Mouse (Mus musculus) MEL (cell line): ENCODE data around the gene Rnase2b. TPM values are rescaled to one million over a fixed set of nuclear protein-coding genes. Genes with fewer than 3 reads are reported as not detected.
A peak's percentile ranks its signal among the peaks of the same experiment; 100 is the strongest.

Experiments
- DNase-seq: peaks from one replicate; pipeline ENCODE4 v3.0.0; 2011; ENCODE audit warnings: low read depth, low spot score
- H3K27ac ChIP-seq: 2 replicates; pipeline ENCODE4 v1.5.1; 2012; ENCODE audit warnings: low read depth, mild to moderate bottlenecking, control low read depth, low read length, moderate library complexity; ENCODE audit not compliant: control insufficient read depth
- H3K27me3 ChIP-seq, 2 experiments: fragments of 150-350 bp in 1 of 2; sonication (generic) in 1 of 2; 2 replicates each; pipeline ENCODE4 v1.6.1; 2012; ENCODE audit warnings: low read length in 2 of 2, mild to moderate bottlenecking in 2 of 2, improper control_type of control experiment in 1 of 2, moderate library complexity in 1 of 2; ENCODE audit not compliant: insufficient read depth in 2 of 2, control insufficient read depth in 1 of 2
- H3K36me3 ChIP-seq, 2 experiments: 2 replicates each; pipeline ENCODE4 v1.6.1; 2012 to 2014; ENCODE audit warnings: low read length in 2 of 2, improper control_type of control experiment in 1 of 2, inconsistent platforms in 1 of 2, mild to moderate bottlenecking in 1 of 2; ENCODE audit not compliant: insufficient read depth in 2 of 2, control insufficient read depth in 1 of 2
- H3K4me1 ChIP-seq, 2 experiments: fragments of 150-350 bp in 1 of 2; sonication (generic) in 1 of 2; 2 replicates each; pipeline ENCODE4 v1.6.1; 2012; ENCODE audit warnings: low read length in 2 of 2, improper control_type of control experiment in 1 of 2, mild to moderate bottlenecking in 1 of 2; ENCODE audit not compliant: insufficient read depth in 2 of 2, control insufficient read depth in 1 of 2
- H3K4me3 ChIP-seq, 2 experiments: fragments of 150-350 bp in 1 of 2; sonication (generic) in 1 of 2; 2 replicates each; pipeline ENCODE4 v1.5.1; 2012; ENCODE audit warnings: low read depth in 2 of 2, low read length in 2 of 2, mild to moderate bottlenecking in 2 of 2, moderate library complexity in 2 of 2, control low read depth in 1 of 2, improper control_type of control experiment in 1 of 2; ENCODE audit not compliant: control insufficient read depth in 1 of 2, insufficient read depth in 1 of 2
- H3K79me2 ChIP-seq: 2 replicates; pipeline ENCODE4 v1.6.1; 2012; ENCODE audit warnings: mild to moderate bottlenecking, low read length, moderate library complexity; ENCODE audit not compliant: control insufficient read depth, poor library complexity, insufficient read depth
- H3K9ac ChIP-seq: 2 replicates; pipeline ENCODE4 v1.6.1; 2012; ENCODE audit warnings: low read depth, mild to moderate bottlenecking, control low read depth, low read length, moderate library complexity; ENCODE audit not compliant: control insufficient read depth, poor library complexity, severe bottlenecking
- H3K9me3 ChIP-seq: fragments of 150-350 bp; sonication (generic); replicated peaks from 2 replicates; pipeline ENCODE4 v1.6.1; 2012; ENCODE audit warnings: mild to moderate bottlenecking, low read length, improper control_type of control experiment, moderate library complexity; ENCODE audit not compliant: insufficient read depth
- CHD2 ChIP-seq: IDR thresholded peaks from 2 replicates; pipeline ENCODE4 v1.6.1; 2011; ENCODE audit warnings: low read length, improper control_type of control experiment
- ELF1 ChIP-seq: IDR thresholded peaks from 2 replicates; pipeline ENCODE4 v1.6.1; 2014; ENCODE audit warnings: low read depth, mild to moderate bottlenecking, inconsistent platforms, low read length, improper control_type of control experiment, moderate library complexity
- EP300 ChIP-seq, 2 experiments: IDR thresholded peaks; 2 replicates each; pipeline ENCODE4 v1.6.1; 2011; ENCODE audit warnings: improper control_type of control experiment in 2 of 2, low read length in 2 of 2, low read depth in 1 of 2, mild to moderate bottlenecking in 1 of 2
- ETS1 ChIP-seq: IDR thresholded peaks from 2 replicates; pipeline ENCODE4 v1.6.1; 2012; ENCODE audit warnings: low read depth, mild to moderate bottlenecking, inconsistent platforms, low read length, improper control_type of control experiment, moderate library complexity
- GABPA ChIP-seq: IDR thresholded peaks from 2 replicates; pipeline ENCODE4 v1.6.1; 2012; ENCODE audit warnings: low read depth, mild to moderate bottlenecking, inconsistent platforms, low read length, improper control_type of control experiment, moderate library complexity
- GATA1 ChIP-seq: IDR thresholded peaks from 2 replicates; pipeline ENCODE4 v1.6.1; 2011; ENCODE audit warnings: low read depth, low read length, improper control_type of control experiment
- HCFC1 ChIP-seq: IDR thresholded peaks from 2 replicates; pipeline ENCODE4 v1.6.1; 2012; ENCODE audit warnings: low read depth, mild to moderate bottlenecking, inconsistent platforms, low read length, improper control_type of control experiment, moderate library complexity
- JUND ChIP-seq: IDR thresholded peaks from 2 replicates; pipeline ENCODE4 v1.6.1; 2011; ENCODE audit warnings: low read depth, mild to moderate bottlenecking, improper control_type of control experiment, low read length
- MAFK ChIP-seq: IDR thresholded peaks from 2 replicates; pipeline ENCODE4 v1.6.1; 2011; ENCODE audit warnings: low read depth, mild to moderate bottlenecking, low read length, improper control_type of control experiment, borderline replicate concordance
- MEF2A ChIP-seq: IDR thresholded peaks from 2 replicates; pipeline ENCODE4 v1.6.1; 2014; ENCODE audit warnings: low read depth, mild to moderate bottlenecking, inconsistent platforms, low read length, improper control_type of control experiment; ENCODE audit not compliant: poor library complexity, insufficient replicate concordance, severe bottlenecking; ENCODE audit errors: extremely low read depth
- NRF1 ChIP-seq: IDR thresholded peaks from 2 replicates; pipeline ENCODE4 v1.6.1; 2014; ENCODE audit warnings: low read depth, mild to moderate bottlenecking, inconsistent platforms, low read length, improper control_type of control experiment, moderate library complexity; ENCODE audit not compliant: poor library complexity, insufficient read depth, severe bottlenecking
- POLR2AphosphoS2 ChIP-seq: IDR thresholded peaks from 2 replicates; pipeline ENCODE4 v1.6.1; 2011; ENCODE audit warnings: low read length, improper control_type of control experiment
- RAD21 ChIP-seq: IDR thresholded peaks from 2 replicates; pipeline ENCODE4 v1.6.1; 2011; ENCODE audit warnings: mild to moderate bottlenecking, low read depth, low read length, improper control_type of control experiment
- SIN3A ChIP-seq: IDR thresholded peaks from 2 replicates; pipeline ENCODE4 v1.6.1; 2012; ENCODE audit warnings: low read length, improper control_type of control experiment, inconsistent platforms
- SMC3 ChIP-seq: IDR thresholded peaks from 2 replicates; pipeline ENCODE4 v1.6.1; 2011; ENCODE audit warnings: low read depth, low read length, improper control_type of control experiment
- TAL1 ChIP-seq: IDR thresholded peaks from 2 replicates; pipeline ENCODE4 v1.6.1; 2012; ENCODE audit warnings: mild to moderate bottlenecking, inconsistent platforms, low read length, moderate library complexity, mixed read lengths
- TCF12 ChIP-seq: IDR thresholded peaks from 2 replicates; pipeline ENCODE4 v1.6.1; 2014; ENCODE audit warnings: low read depth, mild to moderate bottlenecking, inconsistent platforms, low read length, improper control_type of control experiment, moderate library complexity
- USF1 ChIP-seq: IDR thresholded peaks from 2 replicates; pipeline ENCODE4 v1.6.1; 2014; ENCODE audit warnings: low read depth, mild to moderate bottlenecking, inconsistent platforms, low read length, improper control_type of control experiment, moderate library complexity
- USF2 ChIP-seq, 2 experiments: IDR thresholded peaks; 2 replicates each; pipeline ENCODE4 v1.6.1; 2011 to 2012; ENCODE audit warnings: improper control_type of control experiment in 2 of 2, low read length in 2 of 2, borderline replicate concordance in 1 of 2, inconsistent platforms in 1 of 2, low read depth in 1 of 2, mild to moderate bottlenecking in 1 of 2; ENCODE audit not compliant: insufficient read depth in 1 of 2
- ZMIZ1 ChIP-seq: IDR thresholded peaks from 2 replicates; pipeline ENCODE4 v1.6.1; 2012; ENCODE audit warnings: low read depth, mild to moderate bottlenecking, inconsistent platforms, low read length, improper control_type of control experiment, moderate library complexity
- polyA plus RNA-seq, 2 experiments: library from polyadenylated mRNA; stranded (reverse) in 1 of 2; unstranded in 1 of 2; fragments of >175 nt in 1 of 2; fragments of >200 nt in 1 of 2; gene quantifications; 2 replicates each; pipeline versions ENCODE4 v1.2.1 to v1.2.4; 2012; ENCODE audit warnings: low replicate concordance in 2 of 2, low read depth in 1 of 2; ENCODE audit not compliant: insufficient read length in 2 of 2, insufficient read depth in 1 of 2, missing spikeins in 1 of 2
- total RNA-seq: library from RNA; depleted of rRNA; stranded (reverse); fragments of 300-350 nt; gene quantifications from 2 replicates; pipeline ENCODE4 v1.2.3, GENCODE M21; 2012

The Rnase2b gene
- total and polyA plus RNA-seq, 3 experiments = not detected

DNA sequence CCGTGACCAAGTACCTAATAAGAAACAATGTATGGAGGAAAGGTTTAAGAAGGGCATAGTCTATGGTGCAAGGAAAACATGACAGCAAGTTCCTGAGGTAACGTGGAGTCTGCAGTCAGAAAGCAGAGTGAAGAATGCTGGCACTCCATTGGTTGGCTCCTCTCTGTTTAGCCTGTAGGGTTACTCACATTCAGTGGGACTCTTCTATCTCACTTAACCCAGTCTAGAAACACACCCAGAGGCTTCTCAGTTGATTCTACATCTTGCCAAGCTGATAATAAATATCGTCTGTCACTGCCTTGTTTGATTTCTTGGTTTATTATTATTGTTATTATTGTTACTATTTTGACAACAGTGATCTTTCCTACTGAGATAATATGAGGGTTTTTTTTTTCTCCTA is 19.5 kb upstream of the Rnase2b start:
- DNase-seq = peak; percentile 29
- H3K4me1 ChIP-seq = peaks cover 7 to 16% of the 10 kb centered on the region in 2 experiments
- no peaks in the 10 kb centered on the region for H3K79me2 ChIP-seq
- no peak for TF ChIP-seq GABPA
- TF ChIP-seq ZMIZ1 = no peak
- TF ChIP-seq RAD21 = no peak
- no peak for TF ChIP-seq POLR2AphosphoS2
- no peak for TF ChIP-seq USF1
- no peak overlapping the region for H3K9ac ChIP-seq
- H3K27ac ChIP-seq = no peak overlapping the region
- H3K36me3 ChIP-seq = peaks cover 0 to 20% of the 10 kb centered on the region in 2 experiments; a peak in 2 of 4 replicates
- H3K4me3 ChIP-seq = no peak overlapping the region
- H3K9me3 ChIP-seq = no peaks in the 10 kb centered on the region
- no peaks in the 10 kb centered on the region for H3K27me3 ChIP-seq

- no peaks in the 10 kb centered on the region for H3K79me2 ChIP-seq
- H3K36me3 ChIP-seq = peaks cover 0 to 20% of the 10 kb centered on the region in 2 experiments; a peak in 2 of 4 replicates
- H3K27me3 ChIP-seq = no peaks in the 10 kb centered on the region
- no peak for DNase-seq
- H3K9me3 ChIP-seq = no peaks in the 10 kb centered on the region
- no peak overlapping the region for H3K9ac ChIP-seq
- no peak for TF ChIP-seq GATA1
- TF ChIP-seq MEF2A = no peak
- no peak for TF ChIP-seq TAL1
- no peak for TF ChIP-seq USF2 (IDR thresholded peaks at IDR 0.05; ENCODE audit: borderline replicate concordance in 1 of 2, insufficient read depth in 1 of 2, low read depth in 1 of 2, low read length in 2 of 2)
- no peak for TF ChIP-seq MAFK
- TF ChIP-seq NRF1 = no peak
- H3K4me1 ChIP-seq = peaks cover 7 to 16% of the 10 kb centered on the region in 2 experiments
- no peak overlapping the region for H3K27ac ChIP-seq
- H3K4me3 ChIP-seq = no peak overlapping the region
Measured at GRCm38 (mm10) chr14:51143287-51143686, 18.8 kb upstream of the Rnase2b start.

DNA sequence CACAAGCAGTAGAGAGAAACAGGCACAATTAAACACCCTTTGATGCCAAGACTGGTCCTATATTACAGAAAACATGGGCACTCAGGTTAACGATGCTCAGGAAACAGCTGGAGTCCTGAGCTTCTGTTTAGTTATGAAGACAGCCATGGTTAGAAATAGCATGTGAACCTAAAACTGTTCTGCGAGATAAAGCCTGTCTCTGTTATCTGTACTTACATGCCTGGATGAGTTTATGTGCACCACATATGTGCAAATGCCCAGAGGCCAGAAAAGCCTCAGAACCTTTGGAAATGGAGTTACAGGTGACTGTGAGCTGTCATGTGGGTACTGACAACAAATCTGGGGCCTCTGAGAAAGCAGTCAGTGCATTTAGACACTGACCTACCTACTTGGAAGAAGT is 18.1 kb upstream of the Rnase2b start:
- Histone ChIP-seq H3K79me2 (no peaks in the 10 kb centered on the region), H3K27ac (no peak overlapping the region), H3K4me3 (no peak overlapping the region), H3K9me3 (no peaks in the 10 kb centered on the region), H3K27me3 (no peaks in the 10 kb centered on the region), H3K36me3 (peaks cover 0 to 20% of the 10 kb centered on the region in 2 experiments; a peak in 2 of 4 replicates), H3K9ac (no peak overlapping the region), H3K4me1 (peaks cover 7 to 16% of the 10 kb centered on the region in 2 experiments)
- DNase-seq = peak; percentile 60
- TF ChIP-seq ZMIZ1 (no peak), SMC3 (no peak), RAD21 (no peak), SIN3A (peak; percentile 44; the same call in 1 of the 2 replicates), ETS1 (peak; percentile 97), USF2 (IDR thresholded peaks at IDR 0.05; ENCODE audit: borderline replicate concordance in 1 of 2, insufficient read depth in 1 of 2, low read depth in 1 of 2, low read length in 2 of 2) (no peak), TCF12 (peak; percentile 84), ELF1 (no peak), MEF2A (peak; percentile 95; the same call in 1 of the 2 replicates), JUND (no peak), CHD2 (no peak), TAL1 (peak; percentile 66), GABPA (no peak), GATA1 (peak; percentile 80), EP300 (IDR thresholded peaks at IDR 0.05; ENCODE audit: low read depth in 1 of 2, low read length in 2 of 2) (peak in 1 of 2 experiments; percentile 63; a peak in 2 of 4 replicates), HCFC1 (no peak)
